Mouse (Mus musculus): ENCODE results near the gene Ddx50. TPM values are rescaled to one million over a fixed set of nuclear protein-coding genes. Genes with fewer than 3 reads are reported as not detected.

The Ddx50 gene
- total and polyA plus RNA-seq, 3 experiments, result 35.4 to 67.5 (median 58.0) TPM

- Histone ChIP-seq H3K9me3 (replicated peaks) (no peaks in the 10 kb centered on the region), H3K36me3 (replicated peaks) (peaks cover 60% of the 10 kb centered on the region), H3K4me3 (ENCODE audit: low read depth, low read length) (peak within 1 kb of the TSS; percentile 83), H3K27me3 (ENCODE audit: insufficient read depth, low read length) (no peaks in the 10 kb centered on the region), H3K4me1 (ENCODE audit: insufficient read depth, low read depth, low read length) (peaks cover 17% of the 10 kb centered on the region)
- DNase-seq (ENCODE audit: low spot score) (peak; percentile 76), ATAC-seq (ENCODE audit: extremely low read depth, insufficient number of reproducible peaks, low FRiP score, poor library complexity, severe bottlenecking) (peak; percentile 94)
- no peak for TF ChIP-seq GATA1 (IDR thresholded peaks at IDR 0.05; ENCODE audit: borderline replicate concordance, low read length)
- no peak for TF ChIP-seq GATA2 (IDR thresholded peaks at IDR 0.05; ENCODE audit: borderline replicate concordance, low read depth, low read length)
- TF ChIP-seq CTCF (IDR thresholded peaks at IDR 0.05; ENCODE audit: low read depth, low read length), result no peak
- no peak for TF ChIP-seq POLR2AphosphoS5 (IDR thresholded peaks at IDR 0.05; ENCODE audit: insufficient replicate concordance, low read depth, low read length)
- TF ChIP-seq TAL1 (conservative IDR thresholded peaks at IDR 0.05; ENCODE audit: low read depth, low read length), result no peak
These were observed 72.5 kb downstream of the Ddx50 start, which contains the start of gene Kif1bp for GRCm38 (mm10) chr10:62578338-62579100. Gene Kif1bp, minus strand, starts transcription at chr10:62578457.

GRCm38 (mm10) chr10:62577673-62578337 is 73.2 kb downstream of the Ddx50 start:
- DNase-seq (ENCODE audit: low spot score) (peak; percentile 22), ATAC-seq (ENCODE audit: extremely low read depth, insufficient number of reproducible peaks, low FRiP score, poor library complexity, severe bottlenecking) (no peak)
- H3K9me3 ChIP-seq (replicated peaks), result no peaks in the 10 kb centered on the region
- peaks cover 60% of the 10 kb centered on the region for H3K36me3 ChIP-seq (replicated peaks)
- no peaks in the 10 kb centered on the region for H3K27me3 ChIP-seq (ENCODE audit: insufficient read depth, low read length)
- H3K4me3 ChIP-seq (ENCODE audit: low read depth, low read length), result peak overlapping the region; percentile 83
- no peak for TF ChIP-seq GATA1 (IDR thresholded peaks at IDR 0.05; ENCODE audit: borderline replicate concordance, low read length)
- TF ChIP-seq TAL1 (conservative IDR thresholded peaks at IDR 0.05; ENCODE audit: low read depth, low read length), result no peak
- TF ChIP-seq POLR2AphosphoS5 (IDR thresholded peaks at IDR 0.05; ENCODE audit: insufficient replicate concordance, low read depth, low read length), result no peak
- TF ChIP-seq GATA2 (IDR thresholded peaks at IDR 0.05; ENCODE audit: borderline replicate concordance, low read depth, low read length), result no peak
- TF ChIP-seq CTCF (IDR thresholded peaks at IDR 0.05; ENCODE audit: low read depth, low read length), result no peak
- peaks cover 13% of the 10 kb centered on the region for H3K4me1 ChIP-seq (ENCODE audit: insufficient read depth, low read depth, low read length)

DNA sequence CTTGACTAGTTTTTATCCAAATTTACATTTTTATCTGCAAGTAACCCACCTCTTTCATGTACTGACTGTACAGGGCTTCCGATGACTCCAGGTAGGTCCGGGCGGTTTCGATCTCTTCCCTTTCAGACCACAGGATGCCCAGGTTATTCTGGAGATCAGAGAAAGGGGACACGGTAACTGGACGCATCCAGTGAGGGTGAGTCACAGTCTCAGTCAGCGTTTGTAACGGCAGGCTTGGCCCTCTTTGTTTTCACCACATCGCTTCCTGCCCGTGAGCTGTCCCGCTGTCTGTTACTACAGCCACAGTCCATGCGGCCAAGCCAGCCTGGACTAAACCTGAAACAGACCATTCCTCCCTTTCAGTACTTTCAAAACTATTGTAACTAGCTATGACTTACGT is 76.0 kb downstream of the Ddx50 start:
- no peaks in the 10 kb centered on the region for H3K9me3 ChIP-seq (replicated peaks)
- H3K27me3 ChIP-seq (ENCODE audit: insufficient read depth, low read length), result no peaks in the 10 kb centered on the region
- H3K36me3 ChIP-seq (replicated peaks), result peaks cover 45% of the 10 kb centered on the region
- ATAC-seq (ENCODE audit: extremely low read depth, insufficient number of reproducible peaks, low FRiP score, poor library complexity, severe bottlenecking), result no peak
- TF ChIP-seq POLR2AphosphoS5 (IDR thresholded peaks at IDR 0.05; ENCODE audit: insufficient replicate concordance, low read depth, low read length) (no peak), CTCF (IDR thresholded peaks at IDR 0.05; ENCODE audit: low read depth, low read length) (no peak), GATA2 (IDR thresholded peaks at IDR 0.05; ENCODE audit: borderline replicate concordance, low read depth, low read length) (no peak), GATA1 (IDR thresholded peaks at IDR 0.05; ENCODE audit: borderline replicate concordance, low read length) (no peak), TAL1 (conservative IDR thresholded peaks at IDR 0.05; ENCODE audit: low read depth, low read length) (no peak)
- H3K4me1 ChIP-seq (ENCODE audit: insufficient read depth, low read depth, low read length), result peaks cover 17% of the 10 kb centered on the region
- no peak for DNase-seq (ENCODE audit: low spot score)
- no peak overlapping the region for H3K4me3 ChIP-seq (ENCODE audit: low read depth, low read length)

DNA sequence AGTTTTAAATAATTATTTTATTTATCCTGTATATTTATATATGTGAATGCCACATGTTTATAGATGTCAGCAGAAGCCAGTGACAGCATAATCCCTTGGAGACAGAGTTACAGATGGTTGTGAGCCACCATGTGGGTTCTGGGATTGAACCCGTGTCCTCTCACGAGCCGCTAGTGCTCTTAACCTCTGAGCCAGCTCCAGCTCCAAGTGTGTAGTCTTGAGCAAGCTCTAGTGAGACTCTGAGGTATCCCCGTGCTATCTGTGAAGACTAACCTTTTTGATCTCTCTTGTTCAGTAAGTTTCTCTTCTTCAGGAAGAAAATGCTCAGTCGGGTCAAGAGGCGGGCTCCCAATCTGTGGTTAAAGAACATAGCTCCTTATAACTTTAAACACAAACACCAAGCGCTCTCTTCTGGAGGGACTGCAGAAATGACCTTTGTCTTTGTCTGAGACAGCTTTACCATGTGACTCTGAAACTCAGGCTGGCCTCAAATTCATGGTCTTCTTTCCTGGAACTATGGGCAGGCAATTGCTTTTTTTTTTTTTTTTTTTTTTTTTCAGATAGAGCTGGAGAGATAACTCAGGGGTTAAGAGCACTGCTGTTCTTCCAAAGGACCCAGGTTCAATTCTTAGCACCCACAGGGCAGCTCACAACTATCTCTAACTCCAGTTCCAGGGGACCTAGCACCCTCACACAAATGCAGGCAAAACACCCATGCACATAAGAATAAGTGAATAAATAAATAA is 80.7 kb downstream of the Ddx50 start:
- Histone ChIP-seq H3K4me3 (ENCODE audit: low read depth, low read length) (no peak overlapping the region), H3K9me3 (replicated peaks) (no peaks in the 10 kb centered on the region), H3K27me3 (ENCODE audit: insufficient read depth, low read length) (no peaks in the 10 kb centered on the region), H3K36me3 (replicated peaks) (peaks cover 62% of the 10 kb centered on the region), H3K4me1 (ENCODE audit: insufficient read depth, low read depth, low read length) (peaks cover 29% of the 10 kb centered on the region)
- ATAC-seq (ENCODE audit: extremely low read depth, insufficient number of reproducible peaks, low FRiP score, poor library complexity, severe bottlenecking) (no peak; the same call in 1 of the 2 replicates), DNase-seq (ENCODE audit: low spot score) (no peak)
- TF ChIP-seq TAL1 (conservative IDR thresholded peaks at IDR 0.05; ENCODE audit: low read depth, low read length), result no peak
- TF ChIP-seq GATA1 (IDR thresholded peaks at IDR 0.05; ENCODE audit: borderline replicate concordance, low read length), result no peak
- no peak for TF ChIP-seq CTCF (IDR thresholded peaks at IDR 0.05; ENCODE audit: low read depth, low read length)
- TF ChIP-seq GATA2 (IDR thresholded peaks at IDR 0.05; ENCODE audit: borderline replicate concordance, low read depth, low read length), result no peak
- no peak for TF ChIP-seq POLR2AphosphoS5 (IDR thresholded peaks at IDR 0.05; ENCODE audit: insufficient replicate concordance, low read depth, low read length)

DNA sequence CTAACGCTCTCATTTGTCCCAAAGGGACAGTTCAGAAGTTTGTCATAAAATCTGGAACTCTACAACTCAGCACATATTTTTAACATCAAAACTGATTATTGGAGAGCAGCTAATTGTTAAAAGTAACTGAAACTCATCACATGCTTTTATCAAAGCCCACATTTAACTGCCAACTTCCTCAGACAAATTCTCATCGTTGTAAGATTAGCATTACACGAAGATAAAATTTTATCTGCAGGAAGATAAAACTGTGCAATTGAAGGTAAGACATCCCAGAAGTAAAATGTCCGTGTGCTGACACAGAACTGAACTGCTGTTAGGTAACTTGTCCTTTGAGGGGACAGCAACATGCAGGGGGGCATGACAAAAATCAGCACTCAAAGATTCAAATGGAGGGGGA is 82.2 kb downstream of the Ddx50 start:
- ATAC-seq (ENCODE audit: extremely low read depth, insufficient number of reproducible peaks, low FRiP score, poor library complexity, severe bottlenecking) (peak; percentile 45), DNase-seq (ENCODE audit: low spot score) (no peak)
- TF ChIP-seq GATA2 (IDR thresholded peaks at IDR 0.05; ENCODE audit: borderline replicate concordance, low read depth, low read length) (no peak), CTCF (IDR thresholded peaks at IDR 0.05; ENCODE audit: low read depth, low read length) (no peak), TAL1 (conservative IDR thresholded peaks at IDR 0.05; ENCODE audit: low read depth, low read length) (no peak), POLR2AphosphoS5 (IDR thresholded peaks at IDR 0.05; ENCODE audit: insufficient replicate concordance, low read depth, low read length) (no peak), GATA1 (IDR thresholded peaks at IDR 0.05; ENCODE audit: borderline replicate concordance, low read length) (no peak)
- Histone ChIP-seq H3K4me3 (ENCODE audit: low read depth, low read length) (no peak overlapping the region), H3K27me3 (ENCODE audit: insufficient read depth, low read length) (no peaks in the 10 kb centered on the region), H3K36me3 (replicated peaks) (peaks cover 59% of the 10 kb centered on the region), H3K4me1 (ENCODE audit: insufficient read depth, low read depth, low read length) (peaks cover 22% of the 10 kb centered on the region), H3K9me3 (replicated peaks) (no peaks in the 10 kb centered on the region)

Other genes with a start within 250 kb of the Ddx50 start
- not detected in 2 replicates for gene Hkdc1, start 228.7 kb downstream of the Ddx50 start, total RNA-seq (2014; fragmentation: Nextera tagmentation)
- gene Hkdc1, start 228.7 kb downstream of the Ddx50 start, total RNA-seq (2017), result 0.05 and 0.06 TPM in 2 replicates
- gene Hkdc1, start 228.7 kb downstream of the Ddx50 start, polyA plus RNA-seq (2012), result 0.02 TPM in 1 of 2 replicates, not detected in the other
- 0.39 TPM in 1 of 2 replicates, not detected in the other for gene 4930507D05Rik, start 201.7 kb downstream of the Ddx50 start, total RNA-seq (2014; fragmentation: Nextera tagmentation)
- 0.27 and 0.29 TPM in 2 replicates for gene 4930507D05Rik, start 201.7 kb downstream of the Ddx50 start, total RNA-seq (2017)
- 0.07 and 0.19 TPM in 2 replicates for gene 4930507D05Rik, start 201.7 kb downstream of the Ddx50 start, polyA plus RNA-seq (2012)
- 24.1 and 34.2 TPM in 2 replicates for gene Supv3l1, start 201.5 kb downstream of the Ddx50 start, total RNA-seq (2014; fragmentation: Nextera tagmentation)
- 26.4 and 27.0 TPM in 2 replicates for gene Supv3l1, start 201.5 kb downstream of the Ddx50 start, total RNA-seq (2017)
- gene Supv3l1, start 201.5 kb downstream of the Ddx50 start, polyA plus RNA-seq (2012), result 14.2 and 23.0 TPM in 2 replicates
- gene Vps26a, start 164.4 kb downstream of the Ddx50 start, total RNA-seq (2014; fragmentation: Nextera tagmentation), result 63.4 and 79.5 TPM in 2 replicates
- gene Vps26a, start 164.4 kb downstream of the Ddx50 start, total RNA-seq (2017), result 134 and 165 TPM in 2 replicates
- 5.1 and 10.3 TPM in 2 replicates for gene Vps26a, start 164.4 kb downstream of the Ddx50 start, polyA plus RNA-seq (2012)
- 700 and 806 TPM in 2 replicates for gene Srgn, start 123.8 kb downstream of the Ddx50 start, total RNA-seq (2014; fragmentation: Nextera tagmentation)
- 437 and 463 TPM in 2 replicates for gene Srgn, start 123.8 kb downstream of the Ddx50 start, total RNA-seq (2017)
- gene Srgn, start 123.8 kb downstream of the Ddx50 start, polyA plus RNA-seq (2012), result 18.3 and 92.7 TPM in 2 replicates
- gene Kif1bp, start 72.8 kb downstream of the Ddx50 start, total RNA-seq (2014; fragmentation: Nextera tagmentation), result 51.4 and 51.5 TPM in 2 replicates
- gene Kif1bp, start 72.8 kb downstream of the Ddx50 start, total RNA-seq (2017), result 60.1 and 60.9 TPM in 2 replicates
- gene Kif1bp, start 72.8 kb downstream of the Ddx50 start, polyA plus RNA-seq (2012), result 10.9 and 14.9 TPM in 2 replicates
- gene Ddx21, start 48.9 kb downstream of the Ddx50 start, total RNA-seq (2014; fragmentation: Nextera tagmentation), result 77.7 and 85.9 TPM in 2 replicates
- 66.7 and 81.1 TPM in 2 replicates for gene Ddx21, start 48.9 kb downstream of the Ddx50 start, total RNA-seq (2017)
- gene Ddx21, start 48.9 kb downstream of the Ddx50 start, polyA plus RNA-seq (2012), result 68.0 and 74.3 TPM in 2 replicates
- 0.78 TPM in 1 of 2 replicates, not detected in the other for gene Stox1, start 74.9 kb upstream of the Ddx50 start, total RNA-seq (2014; fragmentation: Nextera tagmentation)
- 0.16 TPM in 1 of 2 replicates, not detected in the other for gene Stox1, start 74.9 kb upstream of the Ddx50 start, total RNA-seq (2017)
- not detected in 2 replicates for gene Stox1, start 74.9 kb upstream of the Ddx50 start, polyA plus RNA-seq (2012)
- 181 and 186 TPM in 2 replicates for gene Ccar1, start 141.1 kb upstream of the Ddx50 start, total RNA-seq (2014; fragmentation: Nextera tagmentation)
- 61.6 and 75.1 TPM in 2 replicates for gene Ccar1, start 141.1 kb upstream of the Ddx50 start, total RNA-seq (2017)
- 5.8 and 8.7 TPM in 2 replicates for gene Ccar1, start 141.1 kb upstream of the Ddx50 start, polyA plus RNA-seq (2012)